Mouse (Mus musculus): ENCODE measurements around the gene BC049715.

DNA sequence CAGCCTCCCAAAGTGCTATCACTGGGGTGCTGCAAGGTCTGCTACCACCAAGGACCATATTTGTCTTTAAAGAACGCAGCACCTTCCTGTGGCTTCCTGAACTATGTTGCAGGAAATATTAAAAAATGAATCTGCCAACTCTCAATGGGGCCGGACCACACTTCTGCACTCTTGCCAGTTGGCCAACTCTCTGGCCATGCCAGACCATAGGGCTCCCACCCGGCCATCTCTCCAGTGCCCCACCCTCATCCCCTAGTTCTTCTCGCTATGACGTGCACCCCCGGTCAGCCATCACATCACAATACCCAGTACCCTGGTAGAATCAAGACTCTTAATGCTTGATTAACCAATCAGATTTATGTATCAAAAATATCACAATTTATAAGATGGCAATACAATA is 56.5 kb downstream of the BC049715 start:
- TF ChIP-seq CTCF (conservative IDR thresholded peaks at IDR 0.05; ENCODE audit: insufficient read depth, insufficient read length, low read depth, low read length) (no peak), POLR2A (IDR thresholded peaks at IDR 0.05; ENCODE audit: low read depth, low read length) (no peak)
